Mouse (Mus musculus): ENCODE data around the gene Dennd5b.
A peak's percentile ranks its signal among the peaks of the same experiment; 100 is the strongest.
"Not testable (repeated sequence)": the region's sequence is repeated elsewhere in the genome, so short reads cannot be mapped to it uniquely, and the experiment has no call there.

Dennd5b gene

DNA sequence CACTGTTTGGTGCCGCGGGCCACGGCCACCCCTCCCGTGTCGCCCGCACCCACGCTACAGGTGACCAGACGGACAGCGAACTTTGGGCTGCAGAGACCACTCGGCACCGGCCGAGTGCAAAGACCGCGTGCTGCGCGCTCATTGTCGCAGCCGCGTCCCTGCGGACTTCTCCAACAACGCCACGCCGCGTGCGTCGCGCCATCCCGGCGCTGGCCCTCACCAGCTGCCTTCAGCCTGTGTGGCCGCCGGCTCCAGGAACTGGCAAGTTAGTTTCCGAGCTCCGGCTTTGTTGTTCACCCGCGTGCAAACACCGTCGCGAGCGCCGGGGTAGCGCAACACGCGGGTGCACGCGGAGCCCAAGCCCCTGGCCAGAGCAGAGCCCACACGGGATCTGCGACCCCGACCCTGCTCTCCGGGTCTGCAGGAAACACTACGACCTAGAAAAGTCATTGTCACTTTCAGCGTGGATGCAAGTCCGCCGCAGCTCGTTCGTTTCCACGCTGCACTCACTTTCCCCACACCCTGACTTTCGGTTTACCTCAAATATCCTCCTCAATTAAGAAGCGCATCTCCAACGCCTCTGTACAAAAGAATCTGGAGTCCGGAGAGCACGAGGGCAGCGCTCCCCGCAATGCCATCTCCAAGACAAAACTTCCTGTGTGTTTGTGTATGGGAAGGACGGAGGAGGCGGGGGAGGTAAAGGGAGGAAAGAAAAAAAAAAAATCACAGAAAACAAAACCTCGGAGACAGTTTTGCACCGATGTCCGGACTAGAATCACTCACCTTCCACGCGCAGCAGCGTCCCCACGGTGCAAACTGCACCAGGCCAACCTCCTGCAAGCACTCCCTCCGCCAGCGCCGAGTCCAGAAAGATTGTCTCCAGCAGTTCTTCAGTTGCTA is 155.7 kb downstream of the Dennd5b start:
- DNase-seq (ENCODE audit: low spot score) = no peak

DNA sequence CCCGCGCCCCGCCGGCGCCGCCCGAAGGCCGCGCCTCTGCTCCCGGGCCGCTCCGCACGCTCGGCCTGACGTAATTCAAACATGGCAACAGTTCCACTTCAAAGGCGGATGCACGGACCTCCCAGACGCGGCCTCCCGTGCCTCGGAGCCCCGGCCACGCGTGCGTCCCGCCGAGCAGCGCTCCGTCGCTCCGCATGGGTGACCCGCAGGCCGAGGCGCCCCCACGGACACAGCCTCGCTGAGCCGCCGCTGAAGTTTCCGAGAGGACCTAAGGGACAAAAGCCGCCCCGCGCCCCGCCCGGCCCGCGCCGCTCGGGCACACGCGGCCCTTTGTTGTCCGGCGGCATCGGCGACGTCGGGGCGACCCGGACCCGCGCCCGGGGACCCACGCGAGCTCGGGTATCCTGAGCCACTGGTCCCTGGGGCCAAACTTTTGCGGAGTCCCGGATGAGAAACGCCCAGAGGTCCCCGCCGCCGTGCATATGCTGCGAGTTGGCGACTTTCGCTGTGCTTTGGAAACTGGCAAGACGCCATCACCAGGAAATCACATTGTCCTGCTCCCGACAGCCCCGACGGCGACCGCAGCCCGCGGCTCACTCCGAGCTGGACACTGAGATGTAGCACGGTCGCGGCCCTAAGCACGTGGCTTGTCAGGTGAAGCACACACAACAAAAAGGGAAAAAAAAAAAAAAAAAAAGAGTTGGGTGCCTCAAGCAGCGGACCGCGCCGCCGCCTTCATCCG is 156.5 kb downstream of the Dennd5b start:
- peak; percentile 35 for DNase-seq (ENCODE audit: low spot score)

DNA sequence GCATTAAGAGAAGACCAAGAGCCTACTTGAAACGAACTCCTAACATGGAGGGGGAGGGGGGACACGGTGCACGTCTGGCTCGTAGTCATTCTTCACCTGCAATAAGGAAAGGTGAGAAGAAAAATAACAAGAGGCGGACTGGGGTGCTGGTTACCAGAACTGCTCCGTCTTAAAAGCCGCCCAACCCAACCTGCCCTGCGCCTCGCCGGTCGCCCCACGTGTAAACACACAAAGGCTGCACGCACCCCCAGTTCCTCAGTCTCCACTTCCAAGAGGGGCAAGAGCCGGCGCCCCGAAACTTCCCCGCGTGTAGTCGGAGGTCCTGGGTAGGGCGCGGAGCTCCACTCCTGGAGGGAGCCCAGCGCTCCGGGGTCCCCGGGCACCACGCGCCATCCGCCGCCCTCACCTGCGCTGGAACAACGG is 157.1 kb downstream of the Dennd5b start:
- no peak for DNase-seq (ENCODE audit: low spot score)

DNA sequence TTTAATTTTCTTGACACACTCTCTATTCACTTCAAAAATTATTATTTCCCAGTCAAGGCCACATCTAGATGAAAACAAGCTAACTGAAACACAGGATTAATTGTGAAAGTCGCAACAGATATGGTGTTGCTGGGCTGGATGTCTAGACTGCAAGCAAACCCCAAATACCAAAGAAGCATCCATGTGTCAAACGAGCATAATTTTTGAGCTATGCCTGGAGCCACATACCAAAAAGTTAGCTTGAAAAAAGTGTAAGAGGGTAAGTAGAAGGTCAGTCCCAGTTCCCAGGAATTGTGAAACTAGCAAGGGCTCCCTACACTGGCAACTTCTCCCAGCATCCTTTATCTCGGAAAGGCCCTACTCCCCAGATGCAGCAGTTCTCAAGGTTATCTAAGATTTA is 157.8 kb downstream of the Dennd5b start:
- DNase-seq (ENCODE audit: low spot score) = no peak

DNA sequence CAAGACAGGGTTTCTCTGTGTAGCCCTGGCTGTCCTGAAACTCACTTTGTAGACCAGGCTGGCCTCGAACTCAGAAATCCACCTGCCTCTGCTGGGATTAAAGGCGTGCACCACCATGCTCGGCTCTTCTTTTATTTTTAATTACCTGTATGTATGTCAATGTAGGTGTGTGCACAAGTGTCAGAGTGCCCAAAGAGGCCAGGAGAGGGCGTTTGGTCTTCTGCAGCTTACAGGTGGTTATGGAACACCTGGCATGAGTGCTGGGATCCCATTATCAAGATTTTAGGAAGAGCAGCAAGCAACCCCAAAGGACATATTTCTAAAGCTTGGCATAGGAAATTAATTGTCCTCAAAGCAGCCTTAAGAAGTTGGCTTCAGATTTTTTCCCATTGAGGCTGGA is 159.1 kb downstream of the Dennd5b start:
- no peak for DNase-seq (ENCODE audit: low spot score)

DNA sequence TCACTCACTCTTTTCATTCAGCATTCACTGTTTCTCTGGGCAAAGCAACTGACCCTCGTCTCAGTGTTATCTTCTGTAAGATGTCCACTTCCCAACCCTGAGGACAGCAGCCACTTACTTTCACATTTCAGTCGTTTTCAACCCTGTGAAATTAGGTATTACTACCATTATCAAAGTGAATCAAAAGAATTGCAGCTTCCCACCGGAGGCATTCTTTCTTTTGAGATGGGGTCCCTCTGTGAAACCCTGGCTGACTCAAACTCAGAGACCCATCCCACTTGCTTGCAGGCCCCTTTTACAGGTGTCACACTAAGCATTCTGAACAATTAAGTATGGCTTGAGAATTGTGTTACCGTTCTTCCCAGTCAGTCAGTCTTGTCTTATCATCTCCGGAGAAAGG is 159.6 kb downstream of the Dennd5b start:
- no peak for DNase-seq (ENCODE audit: low spot score)

DNA sequence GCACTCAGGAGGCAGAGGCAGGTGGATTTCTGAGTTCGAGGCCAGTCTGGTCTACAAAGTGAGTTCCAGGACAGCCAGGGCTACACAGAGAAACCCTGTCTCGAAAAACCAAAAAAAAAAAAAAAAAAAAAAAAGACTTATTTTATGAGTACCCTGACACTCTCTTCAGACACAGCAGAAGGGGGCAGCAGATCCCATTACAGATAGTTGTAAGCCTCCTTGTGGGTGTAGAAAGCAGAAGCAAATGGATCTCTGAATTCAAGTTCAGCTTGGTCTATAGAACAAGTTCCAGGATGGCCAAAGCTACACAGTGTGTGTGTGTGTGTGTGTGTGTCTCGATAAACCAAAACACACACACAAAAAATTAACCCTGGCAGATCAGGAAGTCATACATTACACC is 161.1 kb downstream of the Dennd5b start:
- not testable (repeated sequence) for DNase-seq (ENCODE audit: low spot score)

Measured in ovary, adult 18-20 months (tissue).